Mouse (Mus musculus) cerebellum, adult 2 months (tissue): ENCODE results near the gene Abo. TPM values are rescaled to one million over a fixed set of nuclear protein-coding genes. Genes with fewer than 3 reads are reported as not detected.
A peak's percentile ranks its signal among the peaks of the same experiment; 100 is the strongest.
"Not testable (repeated sequence)": the region's sequence is repeated elsewhere in the genome, so short reads cannot be mapped to it uniquely, and the experiment has no call there.

Source experiments
- DNase-seq, 2 experiments: peaks; one replicate each; pipeline ENCODE4 v3.0.0; 2021
- H3K27ac ChIP-seq: fragments of 200-500 bp; 2 replicates; pipeline ENCODE4 v1.5.1; 2012; ENCODE audit warnings: low read length, control low read depth, inconsistent platforms; ENCODE audit not compliant: insufficient read depth
- H3K27me3 ChIP-seq: fragments of 200-500 bp; 2 replicates; pipeline ENCODE4 v1.6.1; 2012; ENCODE audit warnings: inconsistent platforms, mild to moderate bottlenecking, low read length, moderate library complexity; ENCODE audit not compliant: control insufficient read depth, insufficient read depth
- H3K4me1 ChIP-seq: fragments of 200-500 bp; 2 replicates; pipeline ENCODE4 v1.6.1; 2011; ENCODE audit warnings: low read length; ENCODE audit not compliant: control insufficient read depth, insufficient read depth
- H3K4me3 ChIP-seq: fragments of 200-500 bp; replicated peaks from 2 replicates; pipeline ENCODE3; 2011; ENCODE audit warnings: mild to moderate bottlenecking, low read depth, low read length, control low read depth; ENCODE audit not compliant: insufficient read depth
- CTCF ChIP-seq: fragments of 200-500 bp; IDR thresholded peaks from 2 replicates; pipeline ENCODE4 v1.5.1; 2011; ENCODE audit warnings: low read depth, mild to moderate bottlenecking, control low read depth, low read length, moderate library complexity, borderline replicate concordance; ENCODE audit not compliant: insufficient read depth
- POLR2A ChIP-seq: fragments of 200-500 bp; IDR thresholded peaks from 2 replicates; pipeline ENCODE4 v1.6.1; 2011; ENCODE audit warnings: low read length, control low read depth, borderline replicate concordance; ENCODE audit not compliant: insufficient read depth
- WGBS: fragments of 180-500 bp; shearing (Covaris S2); methylation state at CpG from one replicate; pipeline ENCODE4 v1.1.7; 2018; 5-methylcytosine and 5-hydroxymethylcytosine counted together
- polyA plus RNA-seq: library from polyadenylated mRNA; depleted of rRNA; stranded (reverse); fragments of >200 nt; gene quantifications from 2 replicates; pipeline ENCODE4 v1.2.3, GENCODE M21; 2012

Abo gene
- polyA plus RNA-seq, 1 experiment, result 0.08 TPM

DNA sequence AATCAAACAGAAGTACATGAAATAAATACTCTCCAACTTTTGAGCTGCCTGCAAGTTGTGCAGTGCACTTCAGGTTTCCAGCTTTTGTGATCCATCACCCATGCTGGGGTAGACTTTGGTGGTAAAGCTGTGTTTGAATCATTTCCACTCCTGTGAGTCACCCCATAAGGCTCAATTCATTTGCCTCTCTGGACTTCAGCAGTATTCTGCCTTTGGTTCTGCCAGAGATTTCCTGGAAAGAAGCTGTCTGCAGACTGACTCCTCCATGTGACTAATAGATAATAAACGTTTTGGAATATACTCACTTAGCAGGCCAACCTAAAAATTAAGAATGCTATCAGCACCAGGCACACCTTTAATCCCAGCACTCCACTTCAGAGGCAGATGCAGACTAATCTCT is 36.0 kb upstream of the Abo start:
- no peak for DNase-seq
- WGBS, result 79% methylated on average over 1 of the region's 1 CpGs
- H3K27me3 ChIP-seq, result no peaks in the 10 kb centered on the region
- TF ChIP-seq CTCF (no peak), POLR2A (no peak)
- H3K4me1 ChIP-seq, result peaks cover 7% of the 10 kb centered on the region; the same call in 1 of the 2 replicates
- no peak overlapping the region for H3K4me3 ChIP-seq
- no peak overlapping the region for H3K27ac ChIP-seq

DNA sequence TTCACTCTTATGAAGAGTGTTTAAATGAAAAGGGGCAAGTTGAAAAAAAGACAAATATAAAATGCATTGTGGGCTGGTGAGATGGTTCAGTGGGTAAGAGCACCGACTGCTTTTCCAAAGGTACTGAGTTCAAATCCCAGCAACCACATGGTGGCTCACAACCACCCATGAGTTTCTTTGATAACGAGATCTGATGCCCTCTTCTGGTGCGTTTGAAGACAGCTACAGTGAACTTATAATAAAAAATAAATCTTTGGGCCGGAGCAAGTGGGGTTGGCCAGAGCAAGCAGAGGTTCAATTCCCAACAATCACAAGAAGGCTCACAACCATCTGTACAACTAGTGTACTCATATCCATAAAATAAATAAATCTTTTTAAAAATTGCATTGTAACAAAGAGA is 31.1 kb upstream of the Abo start:
- Histone ChIP-seq H3K4me3 (no peak overlapping the region), H3K27ac (no peak overlapping the region), H3K27me3 (no peaks in the 10 kb centered on the region), H3K4me1 (no peaks in the 10 kb centered on the region)
- no peak for DNase-seq
- 85% methylated on average over 4 of the region's 4 CpGs for WGBS
- TF ChIP-seq CTCF (no peak), POLR2A (no peak)

DNA sequence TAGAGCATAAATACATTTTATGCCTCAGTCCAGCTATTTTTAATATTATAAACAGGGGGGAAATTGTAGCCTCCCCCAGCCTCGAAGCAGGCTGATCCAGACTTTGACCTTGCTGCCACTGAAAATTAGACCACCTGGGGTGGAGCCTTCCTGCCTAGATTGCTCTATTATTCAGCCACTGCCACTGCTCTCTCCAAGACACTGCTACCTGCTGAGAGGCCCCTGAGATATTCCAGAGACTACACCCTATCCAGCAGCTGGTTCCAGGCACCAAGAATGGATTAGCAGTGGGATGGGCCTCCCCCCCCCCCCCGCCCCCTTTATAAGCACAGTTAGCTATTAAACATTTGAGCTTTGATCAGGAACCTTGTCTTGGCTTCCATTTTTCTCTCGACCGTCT is 21.4 kb upstream of the Abo start:
- not testable (repeated sequence) for H3K4me1 ChIP-seq, H3K27me3 ChIP-seq, H3K4me3 ChIP-seq, DNase-seq, H3K27ac ChIP-seq
- WGBS, result 31% methylated on average over 4 of the region's 4 CpGs

DNA sequence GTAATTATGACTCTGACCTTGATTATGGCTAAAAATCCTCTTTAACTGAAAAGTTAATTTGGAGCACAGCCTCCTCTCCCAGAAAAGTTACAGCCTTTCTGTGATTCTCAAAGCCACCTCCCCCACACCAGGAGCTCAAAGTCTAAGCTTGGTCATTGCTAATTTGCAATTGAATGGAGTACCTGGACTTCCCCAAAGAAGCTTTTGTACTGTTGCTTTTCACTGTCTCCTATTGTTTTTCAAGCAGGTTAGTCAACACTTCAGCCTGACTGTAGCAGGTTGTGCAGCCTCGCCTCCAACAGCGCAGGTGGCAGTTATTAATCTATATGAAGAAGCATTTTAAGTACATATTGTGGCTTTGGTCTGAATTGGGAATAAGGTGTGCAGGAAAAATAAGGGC is 20.8 kb upstream of the Abo start:
- H3K27me3 ChIP-seq, H3K27ac ChIP-seq, DNase-seq, H3K4me1 ChIP-seq, H3K4me3 ChIP-seq: not testable (repeated sequence)
- WGBS, result 85% methylated on average over 2 of the region's 2 CpGs

DNA sequence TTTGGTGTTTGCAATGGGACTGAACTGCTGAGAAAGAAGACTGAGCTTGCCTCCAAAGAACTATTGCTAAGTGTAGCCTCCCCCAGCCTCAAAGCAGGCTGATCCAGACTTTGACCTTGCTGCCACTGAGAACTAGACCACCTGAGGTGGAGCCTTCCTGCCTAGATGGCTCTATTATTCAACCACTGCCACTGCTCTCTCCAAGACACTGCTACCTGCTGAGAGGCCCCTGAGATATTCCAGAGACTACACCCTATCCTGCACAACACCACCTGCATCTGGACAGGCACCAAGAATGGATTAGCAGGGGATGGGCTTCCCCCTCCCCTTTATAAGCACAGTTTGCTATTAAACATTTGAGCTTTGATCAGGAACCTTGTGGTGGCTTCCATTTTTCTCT is 13.8 kb upstream of the Abo start:
- Histone ChIP-seq H3K27me3 (no peaks in the 10 kb centered on the region), H3K4me3 (no peak overlapping the region), H3K27ac (no peak overlapping the region), H3K4me1 (no peaks in the 10 kb centered on the region)
- TF ChIP-seq CTCF (no peak), POLR2A (no peak)
- DNase-seq, result no peak

DNA sequence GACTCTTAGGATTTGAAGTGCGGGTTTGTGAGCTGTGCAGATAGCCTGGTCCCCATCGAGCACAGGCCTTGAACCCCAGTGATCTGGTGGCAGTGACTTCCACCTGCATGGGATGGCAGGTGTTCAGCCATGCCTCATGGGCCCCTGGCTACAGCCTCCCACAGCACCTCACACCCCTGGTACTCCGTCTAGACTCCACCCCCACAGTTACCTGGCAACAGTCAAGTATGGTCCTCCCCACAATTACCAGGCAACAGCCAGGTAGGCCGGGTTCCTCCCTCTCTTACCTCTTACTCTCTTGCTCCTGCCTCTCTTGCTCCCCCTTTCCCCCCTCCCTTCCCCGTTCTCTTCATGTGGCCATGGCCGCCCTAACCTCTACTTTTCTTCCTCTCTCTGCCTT is 5.9 kb upstream of the Abo start:
- Histone ChIP-seq H3K4me1 (no peaks in the 10 kb centered on the region), H3K4me3 (no peak overlapping the region), H3K27me3 (no peaks in the 10 kb centered on the region), H3K27ac (no peak overlapping the region)
- no peak for DNase-seq
- 72% methylated on average over 6 of the region's 6 CpGs for whole genome bisulfite sequencing
- TF ChIP-seq POLR2A (no peak), CTCF (no peak)

DNA sequence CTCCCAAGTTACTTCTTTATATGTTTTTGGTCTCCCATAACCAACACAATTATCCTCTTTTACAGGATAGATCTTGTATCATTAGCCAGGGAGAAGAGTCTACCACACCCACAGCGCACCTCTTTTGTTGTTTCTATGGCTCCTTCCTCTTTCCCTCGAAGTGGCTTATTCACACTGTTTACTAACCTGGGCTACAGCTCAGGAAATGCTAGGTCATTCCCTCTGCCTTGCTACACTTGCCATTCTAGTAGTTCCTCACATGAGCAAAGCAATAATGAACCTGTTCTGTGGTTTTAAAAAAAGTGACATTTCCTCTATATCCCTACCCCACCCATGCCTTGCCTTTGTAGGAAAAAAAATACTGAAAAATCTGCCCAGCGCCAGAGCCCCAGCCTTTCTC is 1.9 kb downstream of the Abo start:
- TF ChIP-seq CTCF (no peak), POLR2A (no peak)
- Histone ChIP-seq H3K4me1 (no peaks in the 10 kb centered on the region), H3K27me3 (no peaks in the 10 kb centered on the region), H3K4me3 (no peak overlapping the region), H3K27ac (no peak overlapping the region)
- no peak for DNase-seq
- 81% methylated on average over 3 of the region's 3 CpGs for WGBS

DNA sequence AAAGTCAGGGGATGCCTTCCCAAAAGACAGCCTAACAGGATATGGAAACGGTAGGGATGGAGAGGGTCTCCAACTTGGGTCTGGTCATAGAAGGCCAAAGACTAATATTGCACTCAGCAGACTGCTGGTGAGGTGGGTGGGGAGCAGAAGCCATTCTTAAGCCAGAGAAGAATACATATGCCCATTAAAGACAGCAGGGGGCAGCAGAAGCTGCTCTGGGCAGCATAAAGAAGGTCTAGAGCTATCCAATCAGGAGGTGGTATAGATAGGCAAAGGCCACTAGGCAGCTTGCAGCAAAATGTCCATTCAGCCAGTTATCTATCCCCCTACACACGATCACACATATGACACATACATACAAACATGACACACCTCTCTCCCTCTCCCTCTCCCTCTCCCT is 17.1 kb downstream of the Abo start:
- H3K27ac ChIP-seq, result no peak overlapping the region
- H3K27me3 ChIP-seq, result no peaks in the 10 kb centered on the region
- H3K4me1 ChIP-seq, result no peaks in the 10 kb centered on the region; the same call in 1 of the 2 replicates
- 47% methylated on average over 2 of the region's 2 CpGs for WGBS
- no peak overlapping the region for H3K4me3 ChIP-seq
- peak in 1 of 2 experiments; percentile 8 for DNase-seq
- TF ChIP-seq CTCF, result peak; percentile 23; the same call in 1 of the 2 replicates
- TF ChIP-seq POLR2A, result no peak

DNA sequence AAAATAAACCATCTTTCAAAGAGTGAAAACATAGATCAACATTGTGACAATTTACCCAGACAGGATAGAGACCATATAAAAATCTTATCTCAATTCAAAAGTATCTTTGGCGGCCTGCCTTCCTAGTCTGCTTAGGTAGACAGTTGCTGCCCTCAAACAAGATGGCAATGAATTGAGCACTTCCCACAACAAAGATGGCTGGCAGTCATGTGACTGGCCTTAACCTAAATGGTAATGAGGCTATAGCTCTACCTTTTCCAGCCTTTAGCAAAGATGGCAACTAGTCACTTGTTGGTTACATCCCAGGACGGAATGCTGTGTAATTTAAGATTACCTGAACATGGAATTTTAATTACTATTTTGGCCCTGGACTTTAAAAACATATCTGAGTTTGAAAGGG is 32.3 kb downstream of the Abo start:
- Histone ChIP-seq H3K4me3 (no peak overlapping the region), H3K27me3 (no peaks in the 10 kb centered on the region), H3K27ac (no peak overlapping the region), H3K4me1 (no peaks in the 10 kb centered on the region)
- TF ChIP-seq POLR2A (no peak), CTCF (no peak)
- no peak for DNase-seq
- WGBS, result 89% methylated on average over 2 of the region's 2 CpGs

DNA sequence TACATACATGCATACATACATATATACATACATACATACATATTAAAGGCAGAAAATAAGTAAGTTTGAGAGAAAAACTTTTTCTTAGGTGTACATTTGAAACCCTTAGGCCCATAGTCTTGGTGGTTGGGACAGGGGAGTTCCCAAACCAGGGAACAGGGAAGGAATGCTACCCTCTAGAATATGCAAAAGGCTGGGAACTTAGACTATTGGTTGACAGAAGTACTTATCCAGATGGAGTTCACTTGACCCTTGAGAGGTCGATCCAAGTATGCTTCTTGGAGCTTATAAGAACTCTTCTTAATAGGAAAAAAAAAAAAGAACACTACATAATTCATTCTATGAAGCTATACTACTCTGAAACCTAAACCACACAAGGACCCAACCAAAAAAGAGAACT is 36.7 kb downstream of the Abo start:
- Histone ChIP-seq H3K27ac (no peak overlapping the region), H3K4me1 (no peaks in the 10 kb centered on the region), H3K4me3 (no peak overlapping the region), H3K27me3 (no peaks in the 10 kb centered on the region)
- no peak for DNase-seq
- WGBS, result 88% methylated on average over 1 of the region's 1 CpGs
- TF ChIP-seq CTCF (no peak), POLR2A (no peak)
